Mouse (Mus musculus) thymus, postnatal 14 days (tissue): Measurements from ENCODE around the gene Ccdc115.
A peak's percentile ranks its signal among the peaks of the same experiment; 100 is the strongest.

ENCODE experiments used
- DNase-seq: peaks from one replicate; pipeline ENCODE4 v3.0.0; 2021

Ccdc115 gene

DNA sequence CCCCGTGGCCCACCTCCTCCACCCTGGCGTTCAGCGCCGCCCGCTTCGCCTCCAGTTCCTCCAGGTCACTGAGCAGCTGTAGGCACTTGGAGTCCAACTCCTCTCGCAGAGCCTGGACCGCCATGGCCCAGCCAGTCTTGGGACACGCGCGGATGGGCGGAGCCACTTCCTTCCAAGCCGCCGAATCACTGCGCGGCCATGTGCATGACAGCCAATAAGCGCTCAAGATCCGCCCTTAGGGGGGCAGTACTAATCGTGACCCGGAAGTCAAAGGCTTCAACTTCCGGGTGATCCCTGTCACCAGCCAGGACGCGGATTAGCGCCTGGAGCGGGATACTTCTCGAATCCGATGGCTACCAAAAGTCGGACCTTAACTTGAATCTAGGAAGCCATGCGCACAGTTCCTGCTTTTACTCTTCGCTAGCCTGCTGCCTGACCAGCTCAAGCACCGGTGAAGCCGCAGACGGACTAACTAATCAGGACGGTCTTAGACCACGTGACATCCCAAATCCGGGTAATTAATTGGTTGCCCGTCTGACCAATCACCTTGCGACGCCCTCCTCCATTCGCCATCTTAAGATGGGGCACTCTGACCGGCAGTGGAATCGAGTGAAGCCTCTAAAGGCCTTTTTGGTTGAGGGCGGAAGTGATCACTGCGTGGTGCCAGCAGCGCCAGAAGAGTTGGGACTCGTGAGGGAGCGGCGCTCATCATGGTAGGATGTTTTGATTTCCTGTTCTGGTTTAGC lies at the start of gene Ccdc115, which contains the start of gene Imp4:
TSS of gene Ccdc115 (minus strand) at position 458 of the 746 bp plus-strand sequence.
TSS of gene Imp4 (plus strand) at position 637 of the 746 bp plus-strand sequence.
- peak; percentile 94 for DNase-seq

DNA sequence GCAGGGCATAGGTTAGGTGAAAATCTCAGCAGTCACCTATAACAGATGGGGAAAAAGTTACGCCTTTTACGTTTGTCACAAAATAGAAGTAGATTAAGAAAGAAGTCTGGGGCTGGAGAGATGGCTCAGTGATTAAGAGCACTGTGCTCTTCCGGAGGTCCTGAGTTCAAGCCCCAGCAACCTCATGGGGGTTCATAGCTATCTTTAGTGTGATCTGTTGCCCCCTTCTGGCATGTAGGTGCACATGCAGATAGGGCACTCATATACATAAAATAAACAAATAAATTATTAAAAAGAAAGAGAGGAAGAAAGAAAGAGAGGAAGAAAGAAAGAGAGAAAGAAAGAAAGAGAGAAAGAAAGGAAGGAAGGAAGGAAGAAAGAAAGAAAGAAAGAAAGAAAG lies 47.9 kb upstream of the Ccdc115 start:
- DNase-seq = no peak

DNA sequence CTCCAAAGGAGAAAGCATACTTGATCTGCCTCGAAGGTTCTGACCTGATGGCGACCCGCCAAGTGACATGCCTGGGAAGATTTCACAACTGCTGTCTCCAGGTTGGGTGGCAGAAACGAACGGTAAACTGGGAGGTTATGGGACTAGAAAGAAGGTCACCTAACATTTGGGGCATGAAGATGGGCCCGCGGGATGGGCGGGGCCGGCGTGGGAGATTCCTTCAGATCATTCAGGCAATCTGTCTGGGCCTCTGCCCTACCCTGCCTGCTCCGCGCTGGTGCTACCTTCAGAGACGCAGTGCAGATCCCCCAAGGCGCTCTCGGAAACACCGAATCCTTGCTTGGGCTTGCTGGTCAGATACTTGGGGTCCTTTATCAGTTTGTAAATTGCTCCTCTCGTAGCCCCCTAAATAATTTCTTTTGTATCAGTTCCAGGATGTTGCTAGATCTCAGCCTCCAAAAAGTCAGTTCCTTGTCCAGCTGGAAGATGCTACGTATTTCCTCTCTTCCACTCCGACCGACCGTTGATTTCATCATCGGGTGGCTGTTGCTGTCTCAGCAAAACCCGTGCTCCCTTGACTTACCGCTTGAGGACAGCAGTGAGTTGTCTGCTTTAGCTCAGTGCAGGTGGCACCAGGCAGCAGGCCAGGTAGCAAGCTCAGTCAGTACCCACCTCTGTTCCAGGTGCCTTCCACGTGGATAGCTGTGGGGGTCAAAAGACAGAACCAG lies 46.2 kb upstream of the Ccdc115 start:
- DNase-seq = peak; percentile 78

GRCm38 (mm10) chr1:34484470-34484869 lies 45.0 kb upstream of the Ccdc115 start:
- DNase-seq = no peak

DNA sequence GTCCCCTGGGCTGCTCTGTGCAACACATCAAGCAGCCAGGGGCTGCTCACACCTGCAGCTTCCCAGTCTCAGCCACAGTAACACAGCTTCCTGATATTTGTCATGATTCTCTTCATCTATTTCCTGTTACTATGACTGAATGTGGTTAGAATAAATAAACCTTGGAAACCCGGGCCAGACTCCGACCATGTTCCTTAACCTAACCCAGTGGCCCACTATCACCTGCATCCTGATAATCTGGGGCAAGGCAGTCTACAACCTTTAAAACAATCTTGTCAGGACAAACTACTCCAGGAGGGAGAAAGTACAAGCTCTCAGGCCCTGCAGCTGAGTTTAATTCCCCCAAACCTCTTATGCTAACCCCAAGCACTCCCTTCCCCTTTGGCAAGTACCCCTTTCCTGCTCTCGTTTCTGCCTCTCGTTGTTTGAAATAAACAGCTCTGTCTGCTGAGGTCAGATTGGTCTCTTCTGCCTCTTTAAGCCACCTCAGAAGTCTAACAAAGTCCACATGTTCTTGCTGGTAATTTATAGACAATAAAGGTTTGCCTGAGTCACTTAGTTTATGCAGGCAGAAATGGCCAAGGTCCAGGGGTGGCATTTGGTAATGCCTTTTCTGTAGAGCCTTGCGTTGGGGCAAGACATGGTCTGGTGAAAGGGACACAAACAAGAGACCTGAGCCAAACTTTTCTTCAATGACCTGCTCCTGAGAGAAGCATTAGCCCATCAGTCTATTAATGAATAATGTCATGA lies 42.6 kb upstream of the Ccdc115 start:
- no peak for DNase-seq

DNA sequence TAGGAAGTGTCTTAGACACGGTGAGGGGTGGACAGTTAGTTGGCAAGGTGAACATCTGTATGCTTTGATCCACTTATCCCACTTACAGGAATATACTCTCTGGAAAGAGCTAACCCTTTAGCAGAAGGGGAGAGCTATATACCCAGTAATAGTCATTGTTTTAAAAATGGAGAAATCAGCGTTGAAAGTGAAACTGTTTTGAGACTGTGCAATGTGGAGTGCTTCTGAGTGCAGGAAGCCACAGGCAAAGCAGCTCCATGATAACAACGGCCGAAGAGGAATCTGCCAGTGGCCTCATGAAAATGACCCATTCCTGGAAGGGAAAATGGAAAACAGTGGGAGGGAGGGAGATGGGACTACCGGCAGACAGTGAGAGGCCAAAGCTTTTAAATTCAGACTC lies 41.3 kb upstream of the Ccdc115 start:
- DNase-seq = no peak

DNA sequence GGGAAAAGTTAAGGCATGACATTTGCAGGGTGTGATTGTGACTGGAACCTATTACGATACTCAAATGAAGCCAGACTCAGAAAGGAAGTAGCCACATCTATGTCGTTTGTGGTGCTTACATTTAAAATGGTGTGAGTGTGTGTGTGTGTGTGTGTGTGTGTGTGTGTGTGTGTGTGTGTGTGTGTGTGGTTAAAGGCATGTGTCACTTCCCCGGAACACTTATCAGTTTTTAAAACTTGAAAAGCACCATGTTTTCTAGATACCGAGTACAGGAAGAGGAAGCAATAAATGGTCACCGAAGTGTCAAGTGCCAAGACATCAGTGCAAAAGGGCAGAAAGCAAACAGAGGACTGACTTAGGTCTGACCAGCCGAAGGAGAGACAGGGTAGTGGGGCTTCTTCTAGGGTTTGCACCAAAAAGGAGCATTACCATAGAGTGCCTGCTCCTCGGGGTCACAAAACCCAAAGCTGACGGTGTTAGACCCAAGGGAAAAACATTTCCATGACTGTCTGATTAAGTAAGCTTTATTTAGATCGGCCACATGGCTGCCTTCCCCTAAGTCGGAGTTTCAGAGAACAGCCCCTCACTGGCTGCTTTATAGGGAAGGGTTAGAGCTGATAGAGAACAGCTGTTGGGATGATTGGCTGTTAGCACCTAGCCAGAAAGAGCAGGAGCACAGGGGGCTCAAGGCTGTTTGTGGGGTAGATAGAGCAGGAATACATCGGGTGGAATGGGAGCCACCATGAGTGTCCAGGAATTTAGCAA lies 39.6 kb upstream of the Ccdc115 start:
- DNase-seq = no peak

- peak; percentile 84 for DNase-seq
Observed at GRCm38 (mm10) chr1:34472427-34473300, 33.2 kb upstream of the Ccdc115 start.

DNA sequence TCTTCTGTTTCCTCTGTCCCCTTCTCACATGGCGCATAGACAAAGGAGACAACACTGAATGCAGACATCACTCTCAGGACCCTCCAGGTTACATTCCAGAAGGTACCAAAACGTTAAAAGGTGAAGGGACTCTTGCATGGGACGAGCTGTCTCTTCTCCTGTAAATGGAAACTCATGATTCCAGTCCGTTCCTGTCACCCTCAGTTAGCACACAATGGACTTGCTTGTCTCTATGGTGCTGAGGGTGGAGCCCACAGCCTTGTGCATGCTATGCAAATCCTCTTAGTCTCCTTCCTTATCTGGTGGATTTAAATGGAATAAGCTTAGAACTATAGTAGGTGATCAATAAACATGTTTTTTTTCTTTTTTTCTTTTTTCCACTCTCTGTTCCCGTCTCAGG lies 30.3 kb upstream of the Ccdc115 start:
- DNase-seq = no peak

- DNase-seq = no peak
Observed at GRCm38 (mm10) chr1:34468500-34468899, 29.0 kb upstream of the Ccdc115 start.

GRCm38 (mm10) chr1:34468051-34468450 lies 28.6 kb upstream of the Ccdc115 start:
- DNase-seq = no peak

- DNase-seq = no peak
Observed at GRCm38 (mm10) chr1:34465445-34465844, 26.0 kb upstream of the Ccdc115 start.

DNA sequence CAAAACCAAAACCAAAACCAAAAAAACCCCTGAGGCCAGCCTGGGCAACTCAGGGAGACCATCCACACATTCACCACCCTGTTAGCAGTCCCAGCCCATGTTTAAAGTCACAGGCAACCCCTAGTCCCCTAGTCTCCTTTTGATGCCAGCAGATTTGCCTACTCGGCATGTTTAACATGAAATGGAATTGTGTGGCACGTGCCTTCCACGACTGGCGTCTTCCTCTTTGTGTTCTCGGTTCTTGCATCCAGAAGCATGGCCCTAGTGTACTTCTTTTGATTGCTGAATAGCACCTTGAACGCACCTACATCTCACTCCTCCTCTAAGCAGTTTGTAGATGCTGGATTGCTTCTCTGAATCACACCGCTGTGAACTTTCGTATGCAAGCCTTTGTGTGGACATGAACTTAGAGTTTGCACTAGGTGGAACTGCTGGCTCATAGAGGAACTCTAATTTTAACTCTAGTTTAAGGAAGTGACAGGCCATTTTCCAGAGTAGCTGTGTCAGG lies 24.9 kb upstream of the Ccdc115 start:
- DNase-seq = no peak

GRCm38 (mm10) chr1:34462766-34463165 lies 23.3 kb upstream of the Ccdc115 start:
- DNase-seq = peak; percentile 88

DNA sequence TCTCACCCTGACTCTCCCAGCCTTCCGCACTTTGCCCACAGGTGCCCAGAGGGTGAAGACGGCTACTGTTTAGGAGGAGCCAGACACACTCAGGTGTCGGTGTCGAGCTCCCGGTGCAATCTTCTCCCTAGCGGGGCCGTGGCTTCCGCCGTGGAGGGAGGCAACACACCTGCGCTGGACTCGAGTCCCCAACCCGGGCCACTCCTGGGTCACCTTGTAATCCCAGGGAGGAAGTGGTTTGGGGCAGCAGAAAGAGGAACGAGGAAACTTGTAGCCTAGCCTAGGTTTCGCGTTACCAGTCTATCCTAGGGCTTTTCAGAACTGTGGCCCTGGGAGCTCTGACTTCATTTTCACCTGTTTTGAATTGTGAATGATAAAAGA lies 20.6 kb upstream of the Ccdc115 start:
- DNase-seq = peak; percentile 50

- DNase-seq = peak; percentile 90
Observed at GRCm38 (mm10) chr1:34459284-34460060, 20.0 kb upstream of the Ccdc115 start, which contains the start of gene Ptpn18. Ptpn18 (plus strand) TSS chr1:34459762.

DNA sequence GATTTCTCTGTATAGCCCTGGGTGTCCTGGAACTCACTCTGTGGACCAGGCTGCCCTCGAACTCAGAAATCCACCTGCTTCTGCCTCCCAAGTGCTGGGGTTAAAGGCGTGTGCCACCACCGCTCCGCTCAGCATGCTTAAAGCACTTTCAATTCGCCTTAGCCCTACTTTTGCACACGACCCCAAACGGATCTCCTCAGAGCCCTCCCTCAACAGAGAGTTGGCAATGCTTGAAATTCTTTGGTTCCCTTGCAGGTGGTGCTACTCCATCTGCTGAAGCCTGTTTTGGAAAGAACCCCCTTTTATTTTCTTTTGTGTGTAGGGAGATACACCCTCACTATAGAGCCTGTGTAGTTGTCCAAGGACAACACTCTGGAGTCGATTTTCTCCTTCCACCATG lies 19.0 kb upstream of the Ccdc115 start:
- DNase-seq = peak; percentile 43

GRCm38 (mm10) chr1:34443124-34443523 lies 3.7 kb upstream of the Ccdc115 start:
- DNase-seq = no peak

- DNase-seq = peak; percentile 40
Observed at GRCm38 (mm10) chr1:34439961-34440630, 624 bp upstream of the Ccdc115 start.
